Mouse (Mus musculus) MN1 (cell line): ENCODE measurements around the gene Kcnmb1.
A peak's percentile ranks its signal among the peaks of the same experiment; 100 is the strongest.

ENCODE experiments used
- DNase-seq: peaks from one replicate; pipeline ENCODE4 v3.0.0-alpha.2; 2016; ENCODE audit warnings: low spot score

The Kcnmb1 gene

DNA sequence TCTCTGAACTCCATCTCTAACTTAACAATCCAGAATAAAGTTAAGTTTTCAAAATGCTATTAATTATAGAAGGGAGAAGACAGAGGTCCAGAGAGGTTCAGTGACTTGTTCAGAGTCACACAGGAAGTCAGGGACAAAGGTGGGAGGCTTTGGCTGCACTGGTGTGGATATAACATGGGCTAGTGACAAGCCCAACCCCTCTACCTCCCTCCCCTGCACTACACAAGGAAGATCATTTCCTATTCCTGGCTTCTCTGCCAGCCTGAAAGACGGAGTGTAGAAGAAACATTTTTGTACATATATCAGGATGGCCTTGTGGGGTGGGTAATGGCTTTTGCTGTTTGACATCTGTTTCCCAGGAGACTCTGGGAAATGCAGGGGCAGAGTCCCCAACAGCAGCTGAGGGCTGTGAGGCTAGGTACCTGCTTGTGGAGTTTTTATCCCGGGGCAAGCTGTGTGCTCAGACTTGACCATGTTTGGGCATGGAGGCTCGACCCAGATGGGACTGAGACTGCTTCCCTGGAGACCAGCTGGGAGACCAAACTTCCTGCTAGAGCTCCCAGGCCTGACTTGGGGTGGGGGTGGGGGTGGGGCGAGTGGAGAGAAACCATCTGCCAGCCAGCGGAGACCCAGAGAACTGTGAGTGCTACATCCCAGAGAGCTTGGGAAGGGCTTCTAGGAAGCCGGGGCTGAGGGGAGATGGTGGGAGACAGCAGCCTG, at the start of gene Kcnmb1:
Gene Kcnmb1, plus strand, starts transcription at position 326 of the 720 bp plus-strand sequence.
- no peak for DNase-seq

GRCm38 (mm10) chr11:33913061-33913460, 49.8 kb upstream of the Kcnmb1 start:
- no peak for DNase-seq

DNA sequence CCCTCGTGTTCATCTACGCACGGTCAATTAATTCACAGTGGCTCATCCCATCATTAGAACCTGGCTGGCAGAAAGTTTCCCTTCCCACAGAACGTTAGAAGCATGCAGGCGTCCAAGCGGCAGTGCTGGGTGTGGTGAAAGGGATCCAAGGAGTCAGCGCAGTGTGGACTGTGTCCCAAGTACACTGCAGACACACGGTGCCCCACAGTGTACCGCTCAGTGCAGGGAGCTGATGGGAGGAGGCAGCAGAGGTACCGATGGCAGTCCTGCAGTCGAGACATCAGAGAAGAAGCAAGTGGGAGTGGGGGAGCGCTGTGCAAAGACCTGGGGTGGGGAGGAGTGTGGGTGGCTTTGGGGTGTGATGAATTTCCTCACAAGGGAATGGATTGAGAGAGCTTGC, 48.6 kb upstream of the Kcnmb1 start:
- DNase-seq, result no peak

- DNase-seq, result peak; percentile 18
Measured at GRCm38 (mm10) chr11:33917574-33917973, 45.2 kb upstream of the Kcnmb1 start.

DNA sequence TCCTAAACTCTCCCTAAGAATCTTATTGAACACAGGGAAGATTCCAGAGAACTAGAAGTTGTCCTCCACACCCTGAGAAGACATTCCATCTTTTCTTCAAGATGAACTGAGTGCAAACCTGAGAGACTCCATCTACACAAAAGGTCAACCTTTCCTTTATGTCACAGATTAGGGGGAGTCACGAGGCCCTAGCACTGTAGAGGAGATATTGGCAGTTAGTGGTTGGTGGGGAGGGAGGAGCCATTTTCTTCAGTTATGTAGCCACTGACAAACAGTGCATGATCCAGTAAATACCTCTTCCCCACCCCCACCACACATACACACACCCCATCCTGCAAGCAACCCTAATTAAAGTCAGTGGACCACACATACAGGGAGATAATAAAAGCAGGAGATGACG, 44.4 kb upstream of the Kcnmb1 start:
- no peak for DNase-seq

GRCm38 (mm10) chr11:33919826-33920225, 43.0 kb upstream of the Kcnmb1 start:
- no peak for DNase-seq

GRCm38 (mm10) chr11:33921451-33921850, 41.4 kb upstream of the Kcnmb1 start:
- no peak for DNase-seq

GRCm38 (mm10) chr11:33923031-33923430, 39.8 kb upstream of the Kcnmb1 start:
- no peak for DNase-seq

DNA sequence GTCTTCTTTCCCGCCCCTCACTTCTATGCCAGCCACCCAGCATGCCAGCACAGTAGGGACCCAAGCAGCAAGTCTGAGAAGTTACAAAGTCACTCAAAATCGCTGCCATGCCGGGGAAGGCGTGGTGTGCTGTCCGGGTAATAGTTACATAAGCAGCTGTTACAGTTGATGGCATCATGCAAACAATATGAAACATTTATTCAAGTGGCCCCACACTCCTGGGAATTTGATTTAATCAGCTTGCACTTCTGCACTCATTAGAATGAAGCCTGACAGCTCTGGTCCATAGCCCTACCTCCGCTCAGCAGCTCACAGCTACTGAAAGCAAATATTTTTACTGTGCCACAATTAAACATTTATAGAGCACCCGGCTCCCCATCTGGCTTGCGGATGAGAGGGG, 37.0 kb upstream of the Kcnmb1 start:
- DNase-seq, result peak; percentile 31

DNA sequence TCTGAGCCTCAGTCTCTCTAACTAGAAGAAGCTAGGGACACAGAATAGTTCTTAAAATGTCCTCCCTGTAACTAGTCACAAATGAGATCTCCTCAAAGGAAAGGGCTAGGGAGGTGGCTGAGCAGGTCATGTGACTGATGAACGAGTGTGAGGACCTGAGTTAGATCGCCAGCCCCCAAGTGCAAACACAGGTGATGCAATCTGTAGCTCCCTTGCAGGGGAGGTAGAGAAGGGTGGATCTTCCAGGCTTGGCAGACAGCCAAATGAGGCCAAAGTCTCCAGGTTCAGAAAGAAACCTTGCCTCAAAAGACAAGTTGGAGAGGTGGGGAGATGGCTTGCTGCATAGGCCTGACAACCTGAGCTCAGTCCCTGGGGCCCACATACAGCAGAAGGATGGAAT, 36.3 kb upstream of the Kcnmb1 start:
- no peak for DNase-seq

DNA sequence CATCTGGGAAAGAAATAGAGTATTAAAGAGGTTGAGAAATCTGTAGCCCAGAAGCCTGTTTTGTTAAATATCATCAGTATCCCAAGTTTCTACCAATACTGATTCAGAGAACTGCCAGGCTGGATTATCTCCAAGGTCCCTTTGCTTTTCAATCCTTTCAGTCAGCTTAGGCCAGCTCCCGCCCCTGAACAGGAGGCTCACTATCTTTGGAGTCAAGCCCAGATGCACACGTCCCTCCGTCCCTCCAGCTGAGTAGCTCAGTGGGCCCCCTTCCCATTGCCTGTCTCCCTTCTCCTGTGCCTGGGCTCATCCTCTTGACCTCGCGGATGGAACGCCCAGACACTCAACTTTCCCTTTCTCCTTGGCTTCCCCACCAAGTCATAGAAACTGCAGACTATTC, 35.5 kb upstream of the Kcnmb1 start:
- no peak for DNase-seq

DNA sequence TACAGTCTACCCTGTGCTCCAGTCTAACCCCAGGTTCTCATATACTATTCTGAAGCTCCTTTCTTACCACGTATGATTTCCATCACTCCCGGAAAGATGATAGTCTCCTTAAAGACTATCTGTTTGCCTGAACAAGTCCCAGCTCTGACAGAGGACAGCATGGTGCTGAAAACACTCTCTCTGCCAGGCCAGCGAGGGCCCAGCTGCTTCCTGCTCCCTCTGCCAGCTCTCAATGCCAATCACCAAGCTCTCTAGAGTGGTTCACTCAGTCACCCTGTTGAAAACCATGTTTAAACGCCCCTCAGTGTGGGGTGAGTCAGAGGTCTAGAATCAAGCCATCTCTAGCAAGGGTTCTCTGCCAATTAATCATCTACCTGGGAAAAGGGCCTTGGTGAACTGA, 35.0 kb upstream of the Kcnmb1 start:
- no peak for DNase-seq

DNA sequence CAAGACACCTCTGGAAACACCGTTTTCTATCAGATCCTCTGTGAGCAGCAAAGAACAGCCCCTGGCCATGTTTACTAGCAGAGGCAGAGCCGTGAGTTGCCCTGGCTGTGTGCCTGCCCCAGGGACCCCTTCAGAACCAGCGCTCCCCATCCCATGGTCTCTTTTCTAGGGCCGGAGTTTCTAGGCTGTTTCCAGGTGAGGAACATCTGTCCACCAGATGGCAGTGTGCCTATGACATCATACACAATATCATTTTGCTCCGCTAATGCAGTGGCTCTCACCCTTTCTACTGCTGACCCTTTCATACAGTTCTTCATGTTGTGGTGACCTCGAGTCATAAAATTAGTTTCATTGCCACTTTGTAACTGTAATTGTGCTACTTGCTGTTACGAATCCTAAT, 34.2 kb upstream of the Kcnmb1 start:
- DNase-seq, result peak; percentile 13

- no peak for DNase-seq
Measured at GRCm38 (mm10) chr11:33929412-33929811, 33.4 kb upstream of the Kcnmb1 start.

- no peak for DNase-seq
Measured at GRCm38 (mm10) chr11:33931836-33932385, 30.9 kb upstream of the Kcnmb1 start.

DNA sequence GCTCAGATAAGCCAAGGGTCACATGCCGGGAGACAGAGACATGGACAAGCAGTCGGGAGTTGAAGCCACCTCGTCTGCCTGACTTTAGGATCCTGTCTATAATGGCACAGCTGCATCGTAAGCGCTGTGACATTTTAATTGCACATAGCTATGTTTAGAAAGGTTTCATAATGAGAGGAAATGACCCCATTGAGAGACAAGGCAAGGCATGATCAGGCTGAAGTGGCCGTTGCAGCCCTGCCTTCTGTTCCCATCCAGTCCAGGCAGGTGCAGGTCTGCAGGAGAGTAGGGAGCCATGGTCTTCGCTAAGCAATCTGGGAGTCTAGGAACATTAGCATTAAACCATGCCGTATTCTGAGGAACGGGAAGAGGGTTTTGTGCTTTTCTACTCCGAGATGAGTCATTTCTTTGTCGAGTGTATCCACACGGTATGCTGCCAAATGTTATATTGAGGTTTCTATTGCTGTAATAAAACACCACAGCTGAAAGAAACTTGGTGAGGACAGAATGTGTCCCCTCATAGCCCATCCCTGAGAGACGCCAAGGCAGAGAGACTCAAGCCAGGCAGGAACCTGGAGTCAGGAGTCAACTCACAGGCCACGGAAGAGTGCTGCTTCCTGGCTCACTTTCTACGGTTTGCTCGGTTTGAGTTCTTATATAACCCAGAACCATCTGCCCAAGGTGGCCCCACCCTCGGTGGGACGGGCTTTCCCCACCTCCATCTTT, 30.3 kb upstream of the Kcnmb1 start:
- DNase-seq, result no peak

DNA sequence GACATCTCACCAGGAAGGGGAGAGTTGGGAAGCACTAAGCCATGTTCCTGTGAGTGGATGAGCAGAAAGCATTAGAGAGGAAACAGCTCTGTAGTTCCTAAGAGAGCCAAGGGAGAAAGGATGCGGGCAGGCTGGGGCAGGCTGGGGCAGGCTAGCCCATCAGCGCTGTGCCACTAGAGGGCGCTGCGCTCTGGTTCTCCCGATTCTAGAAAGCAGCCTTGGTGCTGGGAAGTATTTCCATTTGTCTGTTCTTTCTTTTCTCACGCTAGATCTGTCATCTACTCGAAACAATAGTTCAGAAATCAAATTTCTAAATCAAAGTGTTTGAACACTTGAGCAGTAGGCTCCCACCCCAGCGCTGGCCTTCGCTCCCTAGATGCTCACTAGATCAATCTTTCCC, 28.5 kb upstream of the Kcnmb1 start:
- no peak for DNase-seq

- no peak for DNase-seq
Measured at GRCm38 (mm10) chr11:33937641-33938040, 25.2 kb upstream of the Kcnmb1 start.

- no peak for DNase-seq
Measured at GRCm38 (mm10) chr11:33938561-33939274, 24.1 kb upstream of the Kcnmb1 start.

GRCm38 (mm10) chr11:33939456-33940113, 23.2 kb upstream of the Kcnmb1 start:
- DNase-seq, result no peak

DNA sequence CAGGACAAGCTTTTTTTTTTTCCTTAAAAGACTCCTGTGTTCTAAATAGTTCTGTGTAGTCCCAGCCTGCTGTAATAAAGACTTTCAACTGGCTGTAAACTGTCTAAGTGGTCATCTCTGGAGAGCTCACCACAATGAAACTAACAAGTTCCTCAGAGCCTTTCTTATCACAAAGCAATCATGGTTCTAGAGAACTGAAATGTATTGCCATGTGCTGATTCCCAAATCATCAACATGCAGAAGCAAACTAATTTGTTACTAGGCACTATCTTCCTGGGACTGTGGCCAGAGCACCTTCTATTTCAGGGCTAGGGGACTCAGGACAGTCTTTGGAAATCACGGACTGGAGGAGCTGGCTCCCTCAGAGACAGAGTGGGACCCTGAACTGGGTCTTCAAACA, 19.2 kb upstream of the Kcnmb1 start:
- DNase-seq, result no peak
